Mouse (Mus musculus) 416B (cell line): ENCODE measurements around the gene Pold4.

ENCODE experiments used
- DNase-seq: peaks from one replicate; pipeline ENCODE4 v3.0.0; 2011; ENCODE audit warnings: low read depth

Gene Pold4

DNA sequence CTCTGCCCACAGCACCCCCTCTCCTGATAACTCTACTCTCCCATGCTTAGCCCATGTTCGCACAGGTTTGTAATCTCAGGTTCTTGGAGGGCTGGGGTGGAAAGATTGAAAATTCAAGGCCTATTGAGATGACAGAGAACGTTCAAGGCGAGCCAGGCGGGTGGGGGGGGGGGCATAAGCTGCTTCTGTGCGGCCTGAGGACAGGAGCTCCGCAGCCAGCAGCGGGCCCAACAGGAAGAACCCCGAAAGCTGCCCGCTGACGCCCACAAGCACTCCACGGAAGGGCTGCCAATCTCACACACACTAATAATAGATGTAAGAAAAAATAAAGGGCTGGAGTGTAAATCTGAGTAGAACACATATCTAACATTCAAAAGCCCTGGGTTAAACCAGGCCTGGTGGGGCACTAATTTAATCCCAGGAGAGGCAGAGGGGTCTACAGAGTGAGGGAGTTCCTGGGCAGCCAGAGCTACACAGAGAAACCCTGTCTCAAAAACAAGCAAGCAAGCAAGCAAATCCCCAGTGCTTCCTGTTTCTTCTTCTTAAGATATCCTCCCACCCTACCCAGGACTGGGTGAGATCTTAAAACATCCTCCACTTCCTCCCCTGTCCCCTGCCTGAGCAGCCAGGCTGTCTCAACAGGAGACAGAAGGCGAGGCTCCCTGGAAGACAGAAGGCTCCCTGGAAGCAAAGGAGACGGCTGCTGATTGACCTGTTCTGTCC, 27.9 kb upstream of the Pold4 start:
- DNase-seq = no peak

DNA sequence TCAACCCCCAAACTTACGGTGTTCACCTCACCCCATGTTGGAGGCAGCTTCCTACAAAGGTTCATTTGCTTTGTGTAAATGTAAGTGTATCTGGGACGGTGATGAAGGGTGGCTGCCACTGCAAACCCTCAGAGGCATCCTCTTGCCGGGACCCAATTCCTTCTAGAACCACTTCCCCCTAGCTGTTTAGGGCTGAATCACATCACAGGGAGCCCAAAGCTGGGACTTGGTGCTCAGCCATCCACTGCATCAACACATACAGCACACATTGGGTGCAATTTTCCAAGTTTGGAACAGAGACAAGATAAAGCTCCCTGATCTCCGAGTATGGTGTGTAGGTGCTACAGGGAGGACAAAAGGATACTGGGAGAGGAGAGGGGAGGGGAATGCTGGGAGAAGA, 26.8 kb upstream of the Pold4 start:
- no peak for DNase-seq

DNA sequence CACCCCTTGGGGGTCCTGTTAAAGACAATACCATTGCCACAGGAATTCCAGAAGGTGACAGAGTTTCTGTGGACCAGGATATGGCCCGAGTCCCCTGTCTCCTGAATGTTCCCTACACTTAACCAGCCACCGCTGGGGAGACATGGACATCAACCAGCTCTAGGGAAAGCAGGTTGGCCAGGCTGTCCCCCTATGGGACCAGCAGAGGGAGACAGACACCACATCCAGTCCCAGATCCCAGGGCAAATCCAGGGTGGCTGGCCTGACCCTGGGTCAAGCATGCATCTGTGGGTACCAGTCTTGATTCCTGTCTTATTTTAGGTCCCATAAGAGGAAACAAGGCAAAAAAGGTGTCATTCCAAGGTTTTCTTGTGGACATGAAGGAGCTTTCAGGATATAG, 24.7 kb upstream of the Pold4 start:
- peak; percentile 79 for DNase-seq

DNA sequence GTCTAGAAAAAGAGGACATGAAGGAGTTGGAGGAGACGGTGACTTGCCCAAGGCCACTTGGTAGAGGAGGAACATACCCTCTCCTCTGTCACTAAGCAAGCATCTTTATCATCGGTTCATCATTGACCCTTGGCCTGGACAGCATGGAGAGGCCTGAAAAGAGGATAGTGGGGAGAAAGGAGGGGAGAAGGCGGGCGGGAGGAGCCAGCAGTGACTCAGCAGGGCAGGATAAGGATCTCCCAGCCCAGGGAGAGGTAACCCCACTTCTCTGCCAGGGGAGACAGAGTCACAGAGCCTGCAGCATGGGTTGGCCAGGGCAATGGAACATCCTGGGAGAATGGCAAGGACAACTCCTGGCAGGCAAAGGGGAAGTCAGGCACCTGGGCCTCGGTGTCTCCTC, 23.1 kb upstream of the Pold4 start:
- no peak for DNase-seq

DNA sequence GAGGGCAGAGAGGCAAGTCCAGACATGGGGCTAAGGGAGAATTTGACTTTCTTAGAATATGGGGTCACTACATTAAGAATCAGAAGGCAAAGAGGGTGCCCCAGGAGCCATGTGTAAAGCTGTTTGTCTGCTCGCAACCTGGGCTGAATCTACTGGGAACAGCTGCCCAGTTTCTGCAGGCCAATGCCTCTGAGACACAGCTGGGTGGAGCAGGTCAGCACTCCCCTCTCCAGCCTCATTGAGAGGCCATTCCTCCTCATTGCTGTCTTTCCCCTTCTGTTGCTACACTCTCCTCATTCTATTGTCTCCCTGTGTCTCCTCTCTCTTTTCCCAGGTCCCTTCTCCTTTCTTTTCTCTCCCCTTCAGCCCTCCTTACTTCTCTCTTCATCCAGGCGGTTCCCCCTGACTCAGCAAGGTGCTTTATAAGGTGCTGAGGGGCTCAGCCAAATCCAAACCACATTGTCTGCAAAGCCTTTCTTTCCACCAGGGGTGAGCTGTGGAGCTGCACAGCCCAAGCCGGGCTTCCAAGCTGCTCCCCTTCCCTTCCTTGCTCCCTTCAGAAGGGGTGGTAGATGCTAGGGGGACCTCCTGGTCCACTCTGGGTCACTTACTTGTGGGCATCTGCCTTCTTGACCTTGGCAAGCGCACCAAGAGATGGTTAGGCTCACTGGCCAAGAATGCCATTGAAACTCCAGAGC, 19.7 kb upstream of the Pold4 start:
- DNase-seq = no peak

DNA sequence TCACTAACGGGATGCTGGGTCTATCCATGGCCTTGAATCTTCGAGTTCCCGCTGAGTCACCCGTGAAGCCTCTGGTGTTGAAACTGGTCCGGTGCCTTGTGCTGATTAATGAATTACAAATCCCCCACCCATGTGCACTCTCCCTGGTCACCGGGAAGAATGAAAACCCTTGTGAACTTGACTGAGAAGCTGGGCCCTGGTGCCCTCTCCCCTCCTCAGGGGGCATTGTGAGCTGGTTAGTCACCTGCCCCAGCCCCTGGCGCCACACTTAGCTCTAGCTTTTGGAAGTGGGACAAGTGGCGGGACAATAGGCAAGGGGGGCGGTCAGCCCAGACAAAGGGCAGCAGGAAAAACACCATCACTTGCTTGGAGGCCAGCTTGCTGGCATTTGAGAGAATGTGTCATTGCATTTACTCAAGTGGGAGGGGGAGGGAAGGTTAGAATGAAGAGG, 18.1 kb upstream of the Pold4 start:
- DNase-seq = peak; percentile 89

DNA sequence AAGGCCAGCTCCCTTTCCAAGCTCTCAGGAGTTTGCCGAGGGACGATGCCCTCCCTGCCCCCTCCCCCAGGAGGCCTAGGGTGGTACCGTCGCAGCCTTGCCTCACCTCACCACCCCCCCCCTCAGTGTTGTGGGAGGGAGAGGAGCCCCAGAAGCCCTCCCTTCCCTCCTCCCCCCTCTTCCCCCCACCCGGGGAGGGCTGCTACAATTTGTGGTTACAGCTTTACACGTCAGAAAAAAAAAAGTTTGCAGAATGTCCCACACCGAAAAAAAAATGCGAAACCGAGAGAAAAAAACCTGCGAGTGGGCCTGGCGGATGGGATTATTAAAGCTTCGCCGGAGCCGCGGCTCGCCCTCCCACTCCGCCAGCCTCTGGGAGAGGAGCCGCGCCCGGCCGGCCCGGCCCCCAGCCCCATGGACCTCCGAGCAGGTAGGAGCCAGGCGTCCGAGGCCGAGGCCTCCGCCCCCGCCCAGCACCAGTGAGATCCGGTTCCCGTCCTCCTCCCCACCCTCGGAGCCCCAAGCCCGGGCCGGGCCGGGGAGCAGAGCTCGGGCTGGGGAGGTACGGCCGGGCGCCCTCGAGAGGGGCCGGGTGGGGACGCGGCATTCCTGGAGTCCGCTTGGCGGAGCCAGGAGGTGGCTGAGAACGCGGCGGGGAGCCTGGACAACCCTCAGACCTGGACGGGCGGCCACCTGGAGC, 17.5 kb upstream of the Pold4 start, which contains the start of the genes Clcf1 and AC109138.7:
TSS of gene Clcf1 (plus strand) at position 168 of the 700 bp plus-strand sequence.
TSS of gene AC109138.7 (plus strand) at position 287 of the 700 bp plus-strand sequence.
- DNase-seq = peak; percentile 62

DNA sequence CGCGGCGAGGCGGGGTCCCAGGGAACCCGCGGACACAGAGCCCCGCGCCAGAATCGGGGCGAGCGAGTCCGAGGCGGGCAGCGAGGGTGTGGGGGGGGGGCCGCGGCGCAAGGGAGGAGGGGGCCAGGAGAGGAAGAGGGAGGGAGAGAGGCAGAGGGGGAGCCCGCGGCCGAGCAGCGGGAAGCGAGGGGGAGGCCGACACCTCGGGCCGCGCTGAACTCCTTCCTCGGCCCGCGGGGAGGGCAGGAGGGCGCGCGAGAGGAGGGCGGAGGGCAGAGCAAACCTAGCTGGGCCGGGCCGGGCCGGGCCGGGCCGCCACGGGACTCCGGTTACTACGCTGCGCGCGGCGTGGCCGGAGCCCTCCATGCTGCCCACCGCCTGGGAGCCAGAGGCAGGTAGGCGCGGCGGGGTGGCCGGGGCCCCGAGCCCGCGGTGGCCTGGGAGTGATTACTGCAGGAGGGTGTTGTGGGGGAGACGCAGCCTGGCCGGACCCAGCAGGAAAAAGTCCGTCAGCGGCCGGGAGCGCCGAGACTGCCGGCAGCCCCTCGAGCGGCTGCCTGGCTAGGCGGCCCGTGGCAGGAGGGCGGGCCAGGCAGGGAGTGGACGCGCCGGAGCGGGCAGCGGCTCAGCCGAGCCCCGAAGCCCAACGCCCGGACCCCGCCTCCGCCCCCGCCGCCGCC, 16.8 kb upstream of the Pold4 start:
- no peak for DNase-seq

DNA sequence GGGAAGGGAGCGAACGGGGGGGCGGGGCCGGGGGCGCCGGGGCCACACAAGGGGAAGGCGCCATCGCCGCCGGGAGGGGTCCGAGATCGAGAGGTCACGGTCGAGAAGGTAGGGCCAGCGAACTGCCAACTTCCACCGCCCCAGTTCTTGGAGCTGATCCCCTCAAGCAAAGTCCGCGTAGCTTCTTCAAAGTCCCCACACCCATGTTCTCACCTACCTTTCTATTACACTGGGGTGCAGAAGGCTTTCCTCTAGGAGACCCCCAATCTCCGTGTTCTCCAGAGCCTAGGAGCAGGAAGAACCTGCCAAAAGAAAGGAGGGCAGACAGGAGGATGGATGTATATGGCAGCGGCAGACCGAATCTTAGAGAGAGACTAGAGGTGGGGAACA, 16.3 kb upstream of the Pold4 start:
- no peak for DNase-seq

DNA sequence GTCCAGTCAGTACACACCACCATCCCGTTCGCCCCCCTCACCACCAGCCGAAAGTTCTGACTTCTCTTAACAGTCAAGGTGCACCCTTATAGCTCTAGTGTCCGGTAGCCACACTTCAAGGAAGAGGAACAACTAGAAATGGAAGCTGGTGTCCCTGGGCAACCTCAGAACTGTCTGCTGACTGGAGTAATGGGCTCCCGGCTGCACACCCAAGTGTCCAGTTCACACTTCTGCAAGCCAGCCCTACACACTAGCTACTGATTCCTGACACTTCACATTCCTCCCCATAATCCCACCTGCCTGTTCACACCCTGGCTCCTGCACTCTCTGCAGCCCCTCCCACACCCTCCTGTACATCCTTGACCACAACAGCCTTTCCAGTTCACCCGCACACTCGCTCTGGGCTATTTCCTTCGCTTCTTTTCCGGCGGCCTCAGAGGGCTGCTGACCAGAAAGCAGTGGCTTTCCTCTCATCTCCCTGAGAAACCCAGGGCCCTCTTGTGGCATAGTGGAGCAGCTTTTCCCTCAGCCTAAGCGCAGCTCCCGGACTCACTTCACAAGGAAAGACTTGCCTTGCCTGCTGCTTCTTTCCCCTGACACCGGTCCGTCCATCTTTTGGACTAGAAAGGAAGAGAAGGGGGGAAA, 15.5 kb upstream of the Pold4 start:
- DNase-seq = peak; percentile 40

DNA sequence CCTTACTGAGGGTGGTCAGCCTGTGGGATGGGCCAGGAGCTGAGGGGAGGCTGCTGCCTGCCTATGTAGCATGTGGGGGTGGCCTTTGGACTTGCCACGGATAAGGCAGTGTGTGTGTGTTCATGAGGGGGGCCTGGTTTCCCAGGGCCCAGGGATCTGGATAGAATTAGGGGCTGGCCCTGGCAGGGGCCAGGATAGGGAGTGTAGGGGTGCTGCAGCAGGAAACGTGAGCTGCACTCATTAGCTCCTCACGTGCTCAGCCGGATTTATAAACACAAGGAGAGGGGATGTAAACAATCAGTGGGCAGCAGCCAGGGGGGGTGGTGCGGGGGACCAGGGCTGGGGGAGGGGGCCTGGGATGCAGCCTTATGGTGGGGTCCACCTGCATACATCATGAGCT, 14.6 kb upstream of the Pold4 start:
- DNase-seq = no peak

DNA sequence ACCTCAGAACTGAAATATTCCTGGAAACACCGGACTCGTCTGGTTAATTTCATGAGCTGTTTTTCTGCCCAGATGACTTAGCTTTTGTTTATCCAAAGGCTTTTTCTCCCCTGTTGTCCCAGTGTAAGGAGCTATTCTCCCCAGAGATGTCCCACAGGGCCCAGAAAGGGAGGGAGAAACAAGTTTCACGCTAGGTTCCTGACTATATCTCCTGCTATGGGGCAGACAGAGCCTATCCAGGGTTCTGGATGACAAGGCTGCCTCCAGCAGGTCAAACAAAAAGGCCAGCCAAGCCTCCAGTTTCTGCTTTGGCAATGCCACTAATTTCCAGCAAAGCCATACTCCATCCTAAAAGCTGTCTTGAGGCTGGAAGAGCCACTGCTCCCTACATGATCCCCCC, 13.8 kb upstream of the Pold4 start:
- DNase-seq = no peak

DNA sequence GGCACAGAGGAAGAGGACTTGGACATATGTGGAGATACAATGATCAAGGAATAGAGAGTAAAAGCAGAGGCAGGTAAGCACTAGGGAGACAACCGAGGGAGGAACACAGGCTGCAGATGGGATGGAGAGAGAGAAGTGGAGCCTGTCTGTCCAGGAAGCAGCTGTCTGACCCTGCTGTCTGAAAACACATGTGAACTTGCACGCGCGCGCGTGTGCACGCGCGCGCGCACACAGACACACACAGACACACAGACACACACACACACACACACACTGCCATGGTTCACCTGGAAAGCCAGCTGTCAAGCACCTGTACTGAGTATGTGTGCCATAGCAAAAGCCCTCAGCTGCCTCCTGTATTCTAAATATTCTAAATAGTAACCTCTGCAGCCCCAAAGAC, 13.4 kb upstream of the Pold4 start:
- DNase-seq = no peak

DNA sequence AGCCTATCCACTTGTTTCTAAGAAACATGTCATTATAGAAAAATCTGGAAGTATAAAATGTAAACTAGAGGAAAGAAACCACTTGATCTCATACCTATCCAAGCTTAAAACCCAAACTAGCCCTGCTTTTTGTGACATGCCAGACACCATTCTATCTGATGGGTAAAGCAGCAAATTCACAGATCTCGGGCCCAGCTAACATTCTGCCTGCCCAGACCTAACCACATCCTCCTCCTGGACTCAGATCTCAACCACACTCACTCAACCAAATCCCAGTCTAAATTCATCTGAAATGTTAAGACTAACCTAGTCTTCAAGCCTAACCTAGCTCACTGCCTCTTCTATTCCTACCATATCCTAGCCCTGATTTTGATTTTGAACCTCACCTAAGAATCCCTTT, 12.9 kb upstream of the Pold4 start:
- DNase-seq = peak; percentile 58

DNA sequence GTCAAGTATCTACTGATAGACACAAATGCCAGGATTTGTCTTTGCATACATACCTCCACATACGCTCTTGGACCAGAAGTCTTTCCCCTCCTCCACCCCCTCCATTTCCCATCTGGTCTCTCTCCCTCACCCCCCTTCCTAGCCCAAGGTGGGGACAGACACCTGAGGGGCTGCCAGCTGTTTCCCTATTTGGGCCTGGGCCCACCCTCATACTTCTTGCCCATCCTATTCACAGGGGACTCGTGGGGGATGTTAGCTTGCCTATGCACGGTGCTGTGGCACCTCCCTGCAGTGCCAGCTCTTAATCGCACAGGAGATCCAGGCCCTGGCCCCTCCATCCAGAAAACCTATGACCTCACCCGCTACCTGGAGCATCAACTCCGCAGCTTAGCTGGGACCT, 11.8 kb upstream of the Pold4 start:
- DNase-seq = no peak

DNA sequence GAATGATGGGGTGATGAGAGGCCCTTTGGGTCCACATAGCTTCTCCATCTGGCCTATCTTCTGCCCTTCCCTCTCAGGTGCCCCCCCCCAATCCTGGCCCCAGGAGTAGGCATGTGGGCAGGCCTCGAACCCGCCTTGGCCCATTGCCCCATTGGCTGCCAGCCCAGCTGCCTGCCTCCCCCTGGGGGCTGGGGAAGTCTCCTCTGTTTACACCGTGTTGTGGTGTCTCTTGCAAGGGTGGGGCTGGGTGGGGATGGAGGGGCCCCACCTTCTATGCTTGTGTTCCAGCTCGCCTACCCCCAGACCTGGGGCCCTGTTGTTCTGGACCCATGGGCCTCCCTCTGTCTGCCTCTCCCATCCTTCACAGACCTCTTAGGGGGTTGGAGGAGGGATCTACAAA, 11.3 kb upstream of the Pold4 start:
- no peak for DNase-seq

DNA sequence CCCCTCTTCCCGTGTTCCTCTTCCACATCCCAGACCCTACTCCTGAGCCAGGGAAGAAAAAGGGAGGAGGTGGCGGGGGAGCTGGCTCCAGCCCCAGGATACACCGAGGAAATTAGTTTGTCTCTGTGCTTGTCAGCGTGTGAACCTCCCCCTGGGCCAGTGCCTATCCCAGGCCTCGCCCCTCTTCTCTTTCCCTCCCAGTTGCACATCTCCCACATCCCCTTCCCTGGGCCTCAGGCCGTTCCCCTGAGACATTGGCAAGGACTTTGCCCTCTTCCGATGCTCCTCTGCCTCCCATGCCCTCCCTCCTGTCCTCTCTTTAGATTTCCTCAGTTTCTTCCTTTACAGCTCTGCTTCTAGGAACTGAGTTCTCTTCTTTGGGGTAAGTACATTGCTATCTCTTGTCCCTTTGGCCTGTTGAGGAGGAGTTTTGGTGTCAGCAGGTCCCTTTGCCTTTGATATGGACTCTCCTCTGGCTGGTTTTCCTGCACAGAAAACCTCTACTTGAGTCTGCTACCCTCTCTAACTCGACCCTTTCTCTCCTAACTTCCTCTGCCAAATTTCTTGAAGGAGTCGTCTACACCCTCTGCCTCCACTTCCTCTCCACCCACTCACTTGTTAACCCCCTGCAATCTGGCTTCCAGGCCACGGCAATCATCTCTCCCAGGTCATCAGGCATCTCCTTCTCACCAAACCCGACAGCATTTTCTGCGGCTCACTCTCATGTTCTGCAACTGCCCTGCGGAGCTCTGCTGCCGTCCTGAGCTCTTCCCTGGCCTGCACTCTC, 10.5 kb upstream of the Pold4 start:
- no peak for DNase-seq

DNA sequence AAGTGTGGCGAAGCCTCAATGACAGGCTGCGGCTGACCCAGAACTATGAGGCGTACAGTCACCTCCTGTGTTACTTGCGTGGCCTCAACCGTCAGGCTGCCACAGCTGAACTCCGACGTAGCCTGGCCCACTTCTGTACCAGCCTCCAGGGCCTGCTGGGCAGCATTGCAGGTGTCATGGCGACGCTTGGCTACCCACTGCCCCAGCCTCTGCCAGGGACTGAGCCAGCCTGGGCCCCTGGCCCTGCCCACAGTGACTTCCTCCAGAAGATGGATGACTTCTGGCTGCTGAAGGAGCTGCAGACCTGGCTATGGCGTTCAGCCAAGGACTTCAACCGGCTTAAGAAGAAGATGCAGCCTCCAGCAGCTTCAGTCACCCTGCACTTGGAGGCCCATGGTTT, 9.5 kb upstream of the Pold4 start:
- DNase-seq = peak; percentile 65

DNA sequence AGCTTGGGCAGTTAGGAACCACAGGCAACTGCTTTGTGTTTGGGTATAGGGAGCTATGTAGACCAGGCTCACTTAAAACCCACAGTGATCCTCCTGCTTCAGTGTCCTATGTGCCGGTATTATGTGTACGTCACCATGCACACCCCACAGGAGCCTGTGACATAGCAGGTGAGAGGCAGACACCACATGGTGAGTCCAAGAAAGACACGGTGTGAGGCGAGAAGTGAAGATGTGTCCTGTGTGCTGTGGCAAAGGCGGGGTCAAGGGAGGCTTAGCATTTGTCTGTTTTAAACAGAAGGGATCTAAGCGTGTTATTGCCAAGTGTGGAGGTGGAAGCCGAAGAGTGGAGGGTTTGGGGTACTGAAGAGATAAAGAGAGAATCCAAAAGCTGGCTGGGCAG, 4.9 kb upstream of the Pold4 start:
- DNase-seq = no peak

DNA sequence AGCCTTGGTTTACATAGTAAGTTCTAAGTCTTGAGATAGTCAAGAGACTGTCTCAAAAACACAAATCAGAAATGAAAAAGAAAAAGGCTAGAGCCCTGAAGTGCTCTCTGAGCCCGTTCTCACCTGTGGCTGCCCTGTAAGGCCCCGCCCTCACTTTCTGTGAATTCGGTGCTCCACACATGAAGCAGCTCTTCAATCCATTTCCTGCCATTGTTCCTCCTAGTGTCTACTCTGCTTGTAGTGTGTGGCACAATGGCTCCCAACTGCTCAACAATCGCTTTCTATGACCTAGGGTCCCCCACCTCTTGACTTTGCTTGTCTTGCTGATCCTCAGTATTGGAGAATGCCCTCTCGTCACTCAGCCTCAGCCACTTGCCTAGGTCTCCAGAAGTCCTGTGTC, 4.3 kb upstream of the Pold4 start:
- DNase-seq = no peak
